Mouse (Mus musculus): ENCODE data around the gene Onecut3.

DNA sequence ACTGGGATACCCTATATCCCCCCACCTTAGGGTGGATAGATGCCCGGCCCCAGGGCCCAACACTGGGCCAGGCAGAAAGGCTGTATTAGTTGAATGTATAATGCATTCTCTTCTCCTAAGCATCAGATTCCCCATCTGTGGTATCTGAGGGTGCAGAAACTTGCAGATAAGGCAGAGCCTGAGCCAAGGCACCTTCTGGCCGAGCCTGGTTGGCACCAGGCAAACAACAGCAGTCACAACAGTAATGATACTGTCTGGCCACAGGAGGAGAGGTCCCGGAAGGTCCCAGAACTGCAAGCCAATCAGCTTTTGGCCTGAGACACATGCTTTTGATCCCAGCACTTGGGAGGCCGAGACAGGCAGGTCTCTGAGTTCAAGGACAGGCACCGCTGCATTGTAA, 38.9 kb upstream of the Onecut3 start:
- TF ChIP-seq CTCF (IDR thresholded peaks at IDR 0.05; ENCODE audit: borderline replicate concordance, insufficient read depth, low read depth, low read length), result no peak
- no peak for TF ChIP-seq POLR2A (IDR thresholded peaks at IDR 0.05; ENCODE audit: borderline replicate concordance, insufficient read depth, low read length)
